Mouse (Mus musculus) embryonic fibroblast, embryonic 13.5 days (primary cell): ENCODE results near the gene Slc25a39. TPM values are rescaled to one million over a fixed set of nuclear protein-coding genes. Genes with fewer than 3 reads are reported as not detected.
"Not testable (repeated sequence)": the region's sequence is repeated elsewhere in the genome, so short reads cannot be mapped to it uniquely, and the experiment has no call there.

ENCODE experiments used
- H3K27ac ChIP-seq: 2 replicates; pipeline ENCODE4 v1.5.1; 2012; ENCODE audit warnings: low read length, control low read depth, inconsistent platforms; ENCODE audit not compliant: insufficient read depth
- H3K4me1 ChIP-seq: 2 replicates; pipeline ENCODE4 v1.6.1; 2011; ENCODE audit warnings: low read length; ENCODE audit not compliant: control insufficient read depth, insufficient read depth
- H3K4me3 ChIP-seq: 2 replicates; pipeline ENCODE4 v1.5.1; 2011; ENCODE audit warnings: mild to moderate bottlenecking, control low read depth, low read length; ENCODE audit not compliant: insufficient read depth
- CTCF ChIP-seq: IDR thresholded peaks from 2 replicates; pipeline ENCODE4 v1.5.1; 2011; ENCODE audit warnings: mild to moderate bottlenecking, control low read depth, low read length, moderate library complexity, borderline replicate concordance; ENCODE audit not compliant: insufficient read depth
- POLR2A ChIP-seq: IDR thresholded peaks from 2 replicates; pipeline ENCODE4 v1.6.1; 2011; ENCODE audit warnings: low read depth, mild to moderate bottlenecking, control low read depth, low read length, moderate library complexity
- polyA plus RNA-seq: library from polyadenylated mRNA; stranded (reverse); fragments of >200 nt; gene quantifications from 2 replicates; pipeline ENCODE4 v1.2.4, GENCODE M21; 2011; ENCODE audit warnings: low read depth; ENCODE audit not compliant: missing spikeins, insufficient read length

Slc25a39 gene
- polyA plus RNA-seq, 1 experiment, result 174 TPM

DNA sequence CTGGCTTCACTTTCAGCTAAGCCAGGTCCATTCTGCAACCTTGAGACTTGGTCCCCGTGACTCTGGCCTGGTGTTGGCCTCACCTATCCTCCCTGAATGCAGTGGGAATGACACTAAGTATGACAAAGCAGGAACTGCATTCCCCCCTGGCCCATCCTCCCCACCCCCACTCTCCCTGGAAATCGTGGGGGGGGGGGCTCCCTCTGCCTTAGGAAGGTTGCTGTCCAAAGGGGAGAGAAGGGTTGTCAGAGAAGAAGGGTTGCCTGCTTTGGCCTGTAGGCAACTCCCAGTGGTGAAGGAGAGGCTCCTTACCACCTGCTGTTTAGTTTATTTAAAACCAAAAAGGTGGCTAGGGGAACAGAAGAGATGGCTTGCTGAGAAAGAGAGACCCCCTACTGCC is 34.1 kb downstream of the Slc25a39 start:
- no peak overlapping the region for H3K4me3 ChIP-seq
- no peak for TF ChIP-seq CTCF
- TF ChIP-seq POLR2A, result no peak
- H3K27ac ChIP-seq, result no peak overlapping the region
- H3K4me1 ChIP-seq, result no peaks in the 10 kb centered on the region; the same call in 1 of the 2 replicates

DNA sequence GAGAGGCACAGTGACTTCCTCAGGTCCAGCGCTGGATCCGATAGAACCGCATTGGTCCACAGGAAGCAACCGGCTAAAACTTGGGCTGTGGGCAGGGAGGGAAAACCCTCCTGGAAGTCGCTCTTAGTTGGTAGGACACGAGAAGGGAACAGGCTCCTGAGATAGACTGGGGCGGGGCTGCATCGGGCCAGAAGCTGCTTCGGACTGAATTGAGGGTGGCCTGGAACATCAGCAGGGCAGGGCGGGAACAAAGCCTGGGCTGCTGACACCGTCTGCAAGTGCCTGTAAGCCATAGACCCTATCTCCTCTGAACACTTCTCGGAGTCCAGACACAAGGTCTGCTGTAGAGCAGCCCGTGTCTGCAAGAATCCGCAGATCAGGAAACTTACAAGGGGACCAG is 34.8 kb downstream of the Slc25a39 start:
- TF ChIP-seq CTCF, result no peak
- TF ChIP-seq POLR2A, result no peak
- no peak overlapping the region for H3K4me3 ChIP-seq
- no peak overlapping the region for H3K27ac ChIP-seq
- no peaks in the 10 kb centered on the region; the same call in 1 of the 2 replicates for H3K4me1 ChIP-seq

DNA sequence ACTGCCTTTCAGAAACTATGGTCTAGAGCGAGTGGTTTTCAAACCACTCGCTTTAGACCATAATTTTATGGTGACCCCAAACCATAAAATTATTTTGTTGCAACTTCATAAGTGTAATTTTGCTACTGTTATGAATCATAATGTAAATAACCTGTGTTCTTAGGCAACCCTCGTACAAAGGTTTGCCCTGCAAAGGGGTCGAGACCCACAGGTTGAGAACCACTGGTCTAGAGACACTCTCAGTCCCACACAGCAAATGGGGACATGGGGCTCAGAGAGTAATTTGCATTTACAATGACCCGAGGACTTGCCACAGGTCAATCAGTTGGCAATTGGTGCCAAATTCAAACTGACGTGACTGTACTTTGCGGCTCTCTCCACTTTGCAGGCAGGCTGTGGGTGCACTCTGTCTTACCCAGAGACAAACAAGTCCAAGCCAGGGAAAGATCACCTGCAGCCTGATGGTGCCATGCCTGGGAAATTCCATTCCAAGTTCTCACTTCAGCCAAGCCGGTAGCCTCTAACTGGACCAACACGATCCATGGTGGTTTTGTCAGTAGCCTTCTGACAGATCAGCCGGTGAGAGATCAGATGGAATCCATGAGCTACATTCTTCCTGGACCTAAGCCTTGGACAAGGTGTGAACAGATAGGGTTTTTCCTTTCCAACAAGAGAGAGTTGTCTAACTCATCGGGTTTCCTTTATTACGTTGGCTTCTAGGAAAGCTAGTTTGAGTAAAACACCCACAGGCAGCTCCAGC is 35.6 kb downstream of the Slc25a39 start:
- no peak overlapping the region for H3K27ac ChIP-seq
- no peaks in the 10 kb centered on the region; the same call in 1 of the 2 replicates for H3K4me1 ChIP-seq
- no peak overlapping the region for H3K4me3 ChIP-seq
- no peak for TF ChIP-seq POLR2A
- no peak for TF ChIP-seq CTCF

DNA sequence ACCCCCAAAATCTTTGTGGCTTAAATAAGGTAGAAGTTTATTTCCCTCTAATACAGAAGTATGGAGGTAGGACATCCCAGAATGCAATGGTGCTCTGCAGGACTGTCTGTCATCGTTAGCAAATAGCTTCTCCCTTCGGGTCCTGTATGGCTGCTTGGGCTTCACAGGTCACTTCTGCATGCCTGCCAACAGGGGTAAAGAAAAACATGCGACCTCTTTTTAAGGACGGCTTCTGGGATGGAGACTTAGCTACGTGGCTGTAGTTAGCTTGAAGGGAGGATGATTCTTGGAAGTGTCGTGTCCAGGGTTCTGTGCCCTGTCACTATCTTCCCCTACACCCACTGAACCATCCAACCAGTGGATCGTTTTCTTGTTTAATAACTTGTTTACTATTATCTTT is 37.5 kb downstream of the Slc25a39 start:
- TF ChIP-seq CTCF (no peak), POLR2A (no peak)
- Histone ChIP-seq H3K4me3 (no peak overlapping the region), H3K4me1 (no peaks in the 10 kb centered on the region), H3K27ac (no peak overlapping the region)

DNA sequence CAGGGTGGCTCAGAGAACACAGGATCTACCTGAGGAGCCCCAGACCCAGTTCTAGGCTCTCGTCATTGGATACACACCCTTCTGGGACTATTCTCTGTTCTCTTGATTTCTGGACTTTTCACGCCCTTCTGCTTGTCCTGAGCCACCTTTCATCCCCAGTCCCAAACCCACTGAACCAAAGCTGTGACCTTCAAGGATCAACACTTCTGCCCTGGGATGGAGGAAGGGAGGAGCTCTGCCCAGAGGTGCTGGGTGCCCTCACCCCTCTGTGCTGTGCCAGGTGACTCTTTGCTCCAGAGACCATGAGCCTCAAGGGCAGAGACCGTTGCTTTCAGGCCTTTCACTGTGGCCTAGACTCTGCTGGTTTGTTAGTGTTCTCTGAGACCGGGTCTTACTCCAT is 38.5 kb downstream of the Slc25a39 start:
- Histone ChIP-seq H3K4me1 (no peaks in the 10 kb centered on the region), H3K4me3 (no peak overlapping the region), H3K27ac (no peak overlapping the region)
- TF ChIP-seq POLR2A (no peak), CTCF (no peak)

DNA sequence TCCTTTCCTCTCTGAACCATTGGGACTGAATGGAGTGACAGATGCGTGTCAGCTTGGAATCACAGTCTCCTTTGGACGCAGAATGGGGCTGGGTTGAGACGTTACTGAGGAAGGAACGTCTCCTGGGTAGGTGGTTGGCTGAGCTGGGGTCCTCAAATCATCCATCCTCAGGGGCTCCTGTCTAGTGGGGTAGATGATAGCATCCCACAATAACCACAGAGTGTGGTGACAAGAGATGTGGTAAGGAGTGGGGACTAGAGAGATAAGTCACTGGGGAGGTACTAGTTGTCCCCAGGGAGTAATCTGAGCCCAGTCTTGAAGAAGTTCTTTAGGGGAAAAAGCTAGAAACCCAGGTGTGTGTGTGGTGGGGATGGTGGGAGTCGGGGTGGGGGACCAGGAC is 39.4 kb downstream of the Slc25a39 start:
- no peaks in the 10 kb centered on the region for H3K4me1 ChIP-seq
- no peak for TF ChIP-seq POLR2A
- TF ChIP-seq CTCF, result no peak
- no peak overlapping the region for H3K4me3 ChIP-seq
- no peak overlapping the region for H3K27ac ChIP-seq

DNA sequence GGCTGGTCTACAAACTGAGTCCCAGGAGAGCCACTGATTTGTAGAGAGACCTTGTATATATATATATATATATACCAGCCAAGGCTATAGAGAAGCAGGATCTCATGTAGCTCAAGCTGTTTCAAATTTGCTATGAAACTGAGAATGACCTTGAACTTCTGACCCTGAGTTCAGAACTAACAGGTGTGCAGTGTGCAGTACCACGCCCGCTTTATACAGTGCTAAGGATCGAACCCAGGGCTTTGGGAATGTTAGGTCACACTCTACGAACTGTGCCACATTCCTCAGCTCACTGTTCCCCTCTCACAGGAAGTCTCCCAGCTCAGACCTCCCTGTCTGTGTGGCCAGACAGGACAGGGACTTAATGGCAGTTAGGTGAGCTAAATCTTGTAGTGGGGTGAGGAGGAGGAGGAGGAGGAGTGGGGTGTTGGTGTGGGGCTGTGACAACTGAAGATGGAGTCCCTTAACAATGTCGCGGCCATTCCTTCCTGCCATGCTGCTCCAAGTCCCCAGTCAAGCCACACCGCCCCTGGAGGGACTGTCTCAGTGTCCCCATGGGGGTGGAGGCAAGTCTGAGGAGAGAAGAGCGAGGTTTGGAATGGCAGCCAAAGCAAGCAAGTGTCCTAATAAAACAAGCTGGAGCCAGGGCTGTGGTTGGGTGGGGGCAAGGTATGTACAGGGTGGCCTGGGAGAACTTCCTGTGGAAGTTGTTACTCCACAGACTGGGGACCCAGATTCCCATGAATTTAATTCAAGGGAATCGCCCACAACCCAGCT is 40.1 kb downstream of the Slc25a39 start:
- no peak overlapping the region for H3K27ac ChIP-seq
- no peaks in the 10 kb centered on the region for H3K4me1 ChIP-seq
- no peak overlapping the region for H3K4me3 ChIP-seq
- TF ChIP-seq POLR2A (no peak), CTCF (no peak)

DNA sequence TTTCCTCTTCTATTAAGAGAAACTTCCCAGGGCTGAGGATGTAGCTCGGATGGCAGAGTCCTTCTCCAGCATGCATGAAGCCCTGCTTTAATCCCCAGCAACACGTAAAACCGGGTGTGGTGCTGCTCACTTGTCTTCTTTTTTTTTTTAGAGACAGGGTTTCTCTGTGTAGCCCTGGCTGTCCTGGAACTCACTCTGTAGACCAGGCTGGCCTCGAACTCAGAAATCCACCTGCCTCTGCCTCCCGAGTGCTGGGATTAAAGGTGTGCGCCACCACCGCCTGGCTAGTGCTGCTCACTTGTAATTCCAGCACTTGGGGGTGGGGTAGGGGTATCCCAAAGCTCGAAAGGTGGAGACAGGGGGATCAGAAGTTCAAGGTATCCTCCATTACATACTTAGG is 41.6 kb downstream of the Slc25a39 start, which contains the start of gene Slc4a1:
TSS of gene Slc4a1 (minus strand) at position 101 of the 400 bp plus-strand sequence.
- not testable (repeated sequence) for H3K4me3 ChIP-seq, H3K4me1 ChIP-seq, H3K27ac ChIP-seq

DNA sequence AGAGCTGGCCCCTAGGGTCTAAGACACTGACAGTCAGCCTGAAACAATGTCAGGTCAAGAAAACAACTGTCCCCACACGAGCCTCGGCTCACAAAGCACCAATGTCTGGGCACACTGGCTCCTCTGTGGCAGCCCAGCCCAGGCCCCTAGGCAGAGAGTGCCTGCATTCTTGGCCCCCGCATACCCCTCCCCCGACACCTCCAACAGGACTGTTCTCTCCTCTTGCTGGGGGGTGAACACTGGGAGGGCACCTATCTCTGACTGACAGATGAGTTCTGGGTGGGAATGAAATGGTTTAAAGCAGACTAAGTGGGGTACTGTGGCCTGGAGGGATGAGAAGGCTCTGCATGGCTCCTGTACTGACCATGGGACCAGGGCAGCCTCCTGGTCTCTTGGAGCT is 42.0 kb downstream of the Slc25a39 start:
- TF ChIP-seq POLR2A, result no peak
- TF ChIP-seq CTCF, result no peak
- no peaks in the 10 kb centered on the region for H3K4me1 ChIP-seq
- H3K27ac ChIP-seq, result no peak overlapping the region
- H3K4me3 ChIP-seq, result no peak overlapping the region

DNA sequence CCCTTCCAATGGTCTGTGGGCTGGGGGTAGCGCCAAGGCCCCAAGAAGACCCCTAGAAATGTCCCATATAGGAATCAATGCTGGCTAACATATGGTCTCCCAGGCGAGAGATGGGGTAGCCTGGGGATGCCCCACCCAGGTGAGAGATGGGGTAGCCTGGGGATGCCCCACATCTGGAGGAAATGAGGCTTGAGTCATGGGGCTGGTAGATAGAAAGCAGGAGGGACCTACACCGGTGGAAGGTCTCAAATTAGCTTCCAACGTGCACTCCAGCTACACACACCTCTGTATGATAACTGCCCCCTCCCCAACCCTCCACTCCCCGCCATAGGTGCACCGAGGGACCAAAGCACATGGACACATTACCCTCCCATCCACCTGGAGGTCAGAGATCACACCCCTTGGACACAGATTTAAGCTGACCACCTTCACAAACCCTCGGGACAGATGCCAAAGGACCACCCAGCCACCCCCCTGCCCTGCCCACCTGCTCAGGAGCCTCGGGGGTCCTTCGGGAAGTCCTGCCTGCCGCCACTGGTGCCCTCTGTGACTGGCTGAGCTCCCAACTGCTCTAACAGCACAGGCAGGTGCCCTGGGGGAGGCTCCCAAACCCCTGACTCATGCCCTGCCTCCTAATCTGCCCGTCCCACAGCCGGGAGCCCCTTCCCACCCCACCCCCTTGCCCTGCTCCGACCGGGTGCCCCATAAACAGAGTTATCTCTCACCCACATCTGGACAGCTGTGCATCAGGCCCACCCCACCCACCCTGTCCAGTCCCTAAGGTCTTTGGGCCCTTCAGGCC is 43.0 kb downstream of the Slc25a39 start:
- H3K4me3 ChIP-seq, result no peak overlapping the region

More for the DNA sequence above, 43.0 kb downstream of the Slc25a39 start:
- Histone ChIP-seq H3K4me1 (no peaks in the 10 kb centered on the region), H3K27ac (no peak overlapping the region)
- no peak for TF ChIP-seq POLR2A
- TF ChIP-seq CTCF, result no peak
